In genomic region chr2:170291841-170292655, GRCm38 (mm10) we compare ENCODE assay signal across 11 mouse cellular contexts.
DNase-seq lines count a peak whose midpoint lies in the region; ATAC-seq and TF ChIP-seq lines count a peak whose summit lies in the region.
"Had no signal": no experiment of that assay in that cellular context is flagged by ENCODE, and none has a peak within 500 bp of the region (broad histone marks: within the 10 kb centered on the region; RNA-seq: fewer than 3 reads in every experiment).

No protein-coding gene starts in this region.

- no peaks in the 10 kb centered on the region for H3K27me3 ChIP-seq in hindbrain, embryonic 10.5 days (ENCODE audit: insufficient read depth, poor library complexity, severe bottlenecking)
- H3K27me3 ChIP-seq in hindbrain, embryonic 11.5 days (ENCODE audit: control insufficient read depth, insufficient read depth, low read length): no peaks in the 10 kb centered on the region
- no peaks in the 10 kb centered on the region for H3K27me3 ChIP-seq in intestine, embryonic 16.5 days (replicated peaks; ENCODE audit: control insufficient read depth, insufficient read depth, low read length)
- H3K27me3 ChIP-seq in small intestine, adult 2 months (ENCODE audit: control insufficient read depth, insufficient read depth, low read length): no peaks in the 10 kb centered on the region
- H3K27me3 ChIP-seq: heart, embryonic 15.5 days had no signal

- H3K9ac ChIP-seq in hindbrain, embryonic 11.5 days (ENCODE audit: low read depth, low read length): no peak overlapping the region
- no peak overlapping the region for H3K9ac ChIP-seq in intestine, embryonic 16.5 days (ENCODE audit: low read depth, low read length)
- H3K9ac ChIP-seq: forebrain, embryonic 12.5 days; heart, embryonic 15.5 days had no signal

- no peak for TF ChIP-seq POLR2A in small intestine, adult 2 months (IDR thresholded peaks at IDR 0.05; ENCODE audit: low read depth, low read length)

- no peaks in the 10 kb centered on the region for H3K36me3 ChIP-seq in hindbrain, embryonic 10.5 days
- H3K36me3 ChIP-seq in hindbrain, embryonic 11.5 days (ENCODE audit: control insufficient read depth, insufficient read depth, low read length): no peaks in the 10 kb centered on the region
- no peaks in the 10 kb centered on the region for H3K36me3 ChIP-seq in intestine, embryonic 16.5 days (ENCODE audit: control insufficient read depth, insufficient read depth, low read length)
- no peaks in the 10 kb centered on the region for H3K36me3 ChIP-seq in small intestine, adult 2 months (ENCODE audit: control insufficient read depth, insufficient read depth, low read length)
- H3K36me3 ChIP-seq: forebrain, embryonic 12.5 days; heart, embryonic 15.5 days had no signal

- no peak overlapping the region for H3K4me2 ChIP-seq in hindbrain, embryonic 11.5 days (replicated peaks; ENCODE audit: low read depth, low read length)
- no peak overlapping the region for H3K4me2 ChIP-seq in intestine, embryonic 16.5 days (ENCODE audit: low read depth, low read length)
- H3K4me2 ChIP-seq: forebrain, embryonic 12.5 days; heart, embryonic 15.5 days had no signal

- no peak overlapping the region for H3K4me3 ChIP-seq in hindbrain, embryonic 10.5 days
- H3K4me3 ChIP-seq in hindbrain, embryonic 11.5 days (ENCODE audit: low read depth, low read length): no peak overlapping the region
- H3K4me3 ChIP-seq in intestine, embryonic 16.5 days (ENCODE audit: low read length): no peak overlapping the region
- H3K4me3 ChIP-seq in small intestine, adult 2 months (ENCODE audit: low read depth, low read length): no peak overlapping the region
- H3K4me3 ChIP-seq in left cerebral cortex, adult 2 months: no peak overlapping the region
- H3K4me3 ChIP-seq: forebrain, embryonic 12.5 days; heart, embryonic 15.5 days had no signal

- H3K27ac ChIP-seq in hindbrain, embryonic 10.5 days: 0 out of 2 replicates have a peak overlapping the region, but pooled peaks have one; percentile 16
- no peak overlapping the region for H3K27ac ChIP-seq in hindbrain, embryonic 11.5 days (ENCODE audit: low read depth, low read length)
- peak overlapping the region; percentile 23 for H3K27ac ChIP-seq in intestine, embryonic 16.5 days (ENCODE audit: low read length)
- peak overlapping the region; percentile 65 for H3K27ac ChIP-seq in small intestine, adult 2 months (ENCODE audit: insufficient read depth, low read depth, low read length)
- no peak overlapping the region for H3K27ac ChIP-seq in left cerebral cortex, adult 2 months
- H3K27ac ChIP-seq: forebrain, embryonic 12.5 days; heart, embryonic 15.5 days had no signal

- no peak for ATAC-seq in hindbrain, embryonic 11.5 days (ENCODE audit: low FRiP score)
- ATAC-seq in CD4-positive, CD25-positive, alpha-beta regulatory T cell, adult 4 months: peak; percentile 63
- ATAC-seq in intestine, embryonic 16.5 days: no peak

- no peak for DNase-seq in hindbrain, embryonic 10.5 days (ENCODE audit: low spot score)
- no peak for DNase-seq in hindbrain, embryonic 11.5 days (ENCODE audit: low spot score)
- DNase-seq in ovary, postnatal 14 days (ENCODE audit: low spot score): no peak
- no peak for DNase-seq in left cerebral cortex, adult 2 months (ENCODE audit: extremely low spot score in 1 of 2, low spot score in 2 of 2)
- DNase-seq in urinary bladder, postnatal 10 days (ENCODE audit: low spot score): no peak
- DNase-seq: cerebellum, adult 9-10 months had no signal

- 52% methylated on average over 6 of the region's 6 CpGs for WGBS in hindbrain, embryonic 10.5 days
- WGBS in hindbrain, embryonic 11.5 days: 46% methylated on average over 6 of the region's 6 CpGs
- WGBS in intestine, embryonic 16.5 days: 26% methylated on average over 6 of the region's 6 CpGs
- 56% methylated on average over 6 of the region's 6 CpGs for WGBS in small intestine, adult 2 months

- no peak for TF ChIP-seq CTCF in small intestine, adult 2 months (IDR thresholded peaks at IDR 0.05; ENCODE audit: extremely low read depth, insufficient read length, insufficient replicate concordance, low read depth, low read length)
- TF ChIP-seq CTCF in left cerebral cortex, adult 2 months (IDR thresholded peaks at IDR 0.05): no peak

- intact Hi-C loops in left cerebral cortex, adult 2 months (cut with DNase I): no loop called here

- no peaks in the 10 kb centered on the region for H3K9me3 ChIP-seq in hindbrain, embryonic 10.5 days
- no peaks in the 10 kb centered on the region for H3K9me3 ChIP-seq in hindbrain, embryonic 11.5 days (ENCODE audit: control insufficient read depth, low read length)
- H3K9me3 ChIP-seq in intestine, embryonic 16.5 days (ENCODE audit: control insufficient read depth, low read length): no peaks in the 10 kb centered on the region
- H3K9me3 ChIP-seq: forebrain, embryonic 12.5 days; heart, embryonic 15.5 days had no signal

- H3K4me1 ChIP-seq in hindbrain, embryonic 10.5 days (replicated peaks): peaks cover 24% of the 10 kb centered on the region
- peaks cover 4% of the 10 kb centered on the region; the same call in 1 of the 2 replicates for H3K4me1 ChIP-seq in hindbrain, embryonic 11.5 days (replicated peaks; ENCODE audit: control insufficient read depth, insufficient read depth, low read length)
- peaks cover 23% of the 10 kb centered on the region for H3K4me1 ChIP-seq in intestine, embryonic 16.5 days (ENCODE audit: control insufficient read depth, insufficient read depth, low read length)
- 0 out of 2 replicates have a peak, but pooled peaks cover 2% of the 10 kb centered on the region for H3K4me1 ChIP-seq in small intestine, adult 2 months (ENCODE audit: control insufficient read depth, insufficient read depth, insufficient read length, low read length)

Comparison
In these comparisons a context has a peak if more than half of its experiments do, and no peak if none do; other contexts are left out.
1. H3K27ac ChIP-seq: peak in hindbrain, embryonic 10.5 days (single experiment), intestine, embryonic 16.5 days (single experiment) and small intestine, adult 2 months (single experiment); none in hindbrain, embryonic 11.5 days (single experiment) and left cerebral cortex, adult 2 months (single experiment).